Comparison of ENCODE assay signal across 32 mouse cellular contexts in the genomic region with DNA sequence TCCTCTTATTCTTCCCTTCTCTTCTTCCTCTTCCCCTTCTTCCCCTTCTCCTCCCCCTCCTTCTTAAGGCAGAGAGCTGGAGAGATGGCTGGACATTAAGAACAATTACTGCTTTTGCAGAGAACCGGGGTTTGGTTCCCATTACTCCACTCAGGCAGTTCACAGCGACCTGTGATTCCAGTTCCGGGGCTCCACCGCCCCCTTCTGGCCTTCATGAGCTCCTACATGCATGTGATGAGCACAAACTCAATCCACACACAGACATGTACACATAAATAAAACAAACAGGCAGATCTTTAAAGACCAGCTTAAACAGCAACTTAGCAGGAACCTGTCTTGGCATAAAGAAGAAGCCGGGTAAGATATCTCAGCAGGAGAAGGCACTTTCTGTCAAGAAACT. TPM values are rescaled to one million over a fixed set of nuclear protein-coding genes. Genes with fewer than 3 reads are reported as not detected.
DNase-seq lines count a peak whose midpoint lies in the region; ATAC-seq and TF ChIP-seq lines count a peak whose summit lies in the region.
"Had no signal": no experiment of that assay in that cellular context is flagged by ENCODE, and none has a peak within 500 bp of the region (broad histone marks: within the 10 kb centered on the region; RNA-seq: fewer than 3 reads in every experiment).

No protein-coding gene starts in this region.

- H3K36me3 ChIP-seq in midbrain, embryonic 11.5 days (ENCODE audit: control insufficient read depth, insufficient read depth, low read length) = no peaks in the 10 kb centered on the region
- no peaks in the 10 kb centered on the region for H3K36me3 ChIP-seq in midbrain, embryonic 13.5 days
- H3K36me3 ChIP-seq in ES-Bruce4 (ENCODE audit: control insufficient read depth, insufficient read depth, low read length, poor library complexity, severe bottlenecking) = no peaks in the 10 kb centered on the region
- H3K36me3 ChIP-seq: embryonic facial prominence, embryonic 10.5 days; embryonic facial prominence, embryonic 15.5 days; hindbrain, embryonic 12.5 days had no signal

- intact Hi-C loops in left cerebral cortex, adult 2 months (cut with DNase I) = loop anchor here (10.0 kb wide), 1 partner anchor 401 kb away; no protein-coding TSS in a partner anchor

- H3K27me3 ChIP-seq in midbrain, embryonic 11.5 days (ENCODE audit: control insufficient read depth, insufficient read depth, low read length) = peaks cover 16% of the 10 kb centered on the region
- peaks cover 29% of the 10 kb centered on the region for H3K27me3 ChIP-seq in midbrain, embryonic 13.5 days
- H3K27me3 ChIP-seq in ES-Bruce4 (ENCODE audit: control insufficient read depth, insufficient read depth, low read length, poor library complexity, severe bottlenecking) = no peaks in the 10 kb centered on the region; the same call in 1 of the 2 replicates

- no peak for TF ChIP-seq POLR2A in ES-Bruce4 (IDR thresholded peaks at IDR 0.05; ENCODE audit: insufficient read depth, low read length)

- ATAC-seq in midbrain, embryonic 11.5 days (ENCODE audit: low FRiP score) = no peak
- no peak for ATAC-seq in midbrain, embryonic 13.5 days
- ATAC-seq: forebrain, embryonic 14.5 days; hindbrain, postnatal 0 days; intestine, embryonic 16.5 days; lung, postnatal 0 days; midbrain, embryonic 16.5 days had no signal

- no peak overlapping the region for H3K27ac ChIP-seq in midbrain, embryonic 11.5 days (ENCODE audit: low read depth, low read length)
- no peak overlapping the region for H3K27ac ChIP-seq in midbrain, embryonic 13.5 days
- no peak overlapping the region for H3K27ac ChIP-seq in ES-Bruce4 (ENCODE audit: insufficient read depth, low read length)
- no peak overlapping the region for H3K27ac ChIP-seq in left cerebral cortex, adult 2 months
- H3K27ac ChIP-seq: embryonic facial prominence, embryonic 10.5 days; embryonic facial prominence, embryonic 15.5 days; hindbrain, embryonic 12.5 days; hindbrain, postnatal 0 days; kidney, postnatal 0 days; macrophage had no signal

- no peak for TF ChIP-seq EP300 in ES-Bruce4 (IDR thresholded peaks at IDR 0.05; ENCODE audit: insufficient read depth, low read depth, low read length)

- peak; percentile 47 for TF ChIP-seq CTCF in ES-Bruce4 (IDR thresholded peaks at IDR 0.05; ENCODE audit: low read depth, low read length)
- TF ChIP-seq CTCF in left cerebral cortex, adult 2 months (IDR thresholded peaks at IDR 0.05) = no peak; the same call in none of the 2 replicates

- H3K4me3 ChIP-seq in midbrain, embryonic 11.5 days (ENCODE audit: low read depth, low read length) = no peak overlapping the region
- no peak overlapping the region for H3K4me3 ChIP-seq in midbrain, embryonic 13.5 days (replicated peaks)
- H3K4me3 ChIP-seq in ES-Bruce4 (ENCODE audit: low read depth, low read length) = no peak overlapping the region
- no peak overlapping the region for H3K4me3 ChIP-seq in left cerebral cortex, adult 2 months
- H3K4me3 ChIP-seq: embryonic facial prominence, embryonic 10.5 days; embryonic facial prominence, embryonic 15.5 days; hindbrain, embryonic 12.5 days had no signal

- DNase-seq in midbrain, embryonic 11.5 days (ENCODE audit: low spot score, missing footprints) = peak; percentile 70
- peak; percentile 88 for DNase-seq in R1 (ENCODE audit: low read depth, low spot score)
- no peak for DNase-seq in adrenal gland, adult 2 months
- no peak for DNase-seq in left cerebral cortex, adult 2 months (ENCODE audit: extremely low spot score in 1 of 2, low spot score in 2 of 2)
- DNase-seq in yolk sac, embryonic 10.5 days (ENCODE audit: low spot score) = no peak
- DNase-seq: adrenal gland, postnatal 36 days; cerebellum, adult 18-20 months; cerebellum, postnatal 14 days; gastrocnemius, postnatal 36 days; heart, adult 18-20 months; heart, postnatal 36 days; kidney, adult 8-10 months; kidney, postnatal 4 days; layer of hippocampus, adult 9-11 months; lung, adult 18-20 months; right cerebral cortex, postnatal 4 days had no signal

- H3K4me2 ChIP-seq in midbrain, embryonic 11.5 days = no peak overlapping the region
- H3K4me2 ChIP-seq in midbrain, embryonic 13.5 days (replicated peaks) = no peak overlapping the region
- H3K4me2 ChIP-seq: embryonic facial prominence, embryonic 15.5 days; heart, embryonic 11.5 days; hindbrain, embryonic 12.5 days had no signal

- no peak overlapping the region for H3K9ac ChIP-seq in midbrain, embryonic 11.5 days (ENCODE audit: low read length)
- H3K9ac ChIP-seq in midbrain, embryonic 13.5 days (replicated peaks) = no peak overlapping the region
- H3K9ac ChIP-seq in ES-Bruce4 (ENCODE audit: low read depth, poor library complexity, severe bottlenecking) = no peak overlapping the region
- H3K9ac ChIP-seq: embryonic facial prominence, embryonic 15.5 days; hindbrain, embryonic 12.5 days had no signal

- H3K9me3 ChIP-seq in midbrain, embryonic 11.5 days (ENCODE audit: control insufficient read depth, low read length) = peaks cover 3% of the 10 kb centered on the region; the same call in 1 of the 2 replicates
- H3K9me3 ChIP-seq in midbrain, embryonic 13.5 days = 0 out of 2 replicates have a peak, but pooled peaks cover 4% of the 10 kb centered on the region
- H3K9me3 ChIP-seq in ES-Bruce4 (replicated peaks; ENCODE audit: control insufficient read depth, insufficient read depth, low read length, poor library complexity, severe bottlenecking) = peaks cover 3% of the 10 kb centered on the region; the same call in 1 of the 2 replicates
- H3K9me3 ChIP-seq: embryonic facial prominence, embryonic 15.5 days had no signal

- H3K4me1 ChIP-seq in midbrain, embryonic 11.5 days (ENCODE audit: control insufficient read depth, insufficient read depth, low read length) = no peaks in the 10 kb centered on the region; the same call in 1 of the 2 replicates
- peaks cover 11% of the 10 kb centered on the region; the same call in 1 of the 2 replicates for H3K4me1 ChIP-seq in midbrain, embryonic 13.5 days (replicated peaks)
- H3K4me1 ChIP-seq in ES-Bruce4 (ENCODE audit: control insufficient read depth, insufficient read depth, low read length) = no peaks in the 10 kb centered on the region

- 68% methylated on average over 5 of the region's 5 CpGs for WGBS in midbrain, embryonic 11.5 days
- 60% methylated on average over 5 of the region's 5 CpGs for WGBS in midbrain, embryonic 13.5 days

RNA-seq across cellular contexts. Expression of a gene that starts 9.5 kb away (rescaled TPM):
- 4.7 and 5.8 TPM in 2 replicates for polyA plus RNA-seq in midbrain, embryonic 11.5 days (2014; fragmentation: Nextera tagmentation; extraction: Ambion mirVana)
- polyA plus RNA-seq in midbrain, embryonic 13.5 days (2015; fragmentation: Nextera tagmentation; extraction: Ambion mirVana) = 10.5 and 14.6 TPM in 2 replicates
- not detected in 2 replicates for polyA plus RNA-seq in ES-Bruce4 (2011; ENCODE audit: insufficient read depth, insufficient read length, low read depth, missing spikeins)
- under 1 TPM; 0.26 to 0.28 TPM for total RNA-seq in adrenal gland, adult 2 months (2021)
- polyA plus RNA-seq in adrenal gland, adult 2 months (2012; rRNA removed) = 0.54 and 0.80 TPM in 2 replicates
- total RNA-seq in left cerebral cortex, adult 2 months (2021) = 1 to 10 TPM; 5.7 to 6.9 TPM
- total RNA-seq: gastrocnemius, postnatal 36 days; heart, adult 18-20 months; heart, postnatal 36 days; hindbrain, postnatal 0 days; liver, adult 2 months; neutrophil, adult 5-6 weeks had no signal
- polyA plus RNA-seq: kidney, postnatal 0 days; liver, adult 2 months; lung, postnatal 0 days; macrophage; urinary bladder, adult 2 months had no signal

RNA-seq across cellular contexts. Expression of a gene that starts 28.2 kb away (rescaled TPM):
- polyA plus RNA-seq in midbrain, embryonic 11.5 days (2014; fragmentation: Nextera tagmentation; extraction: Ambion mirVana) = 13.6 and 17.3 TPM in 2 replicates
- 53.6 and 56.4 TPM in 2 replicates for polyA plus RNA-seq in midbrain, embryonic 13.5 days (2015; fragmentation: Nextera tagmentation; extraction: Ambion mirVana)
- not detected in 2 replicates for polyA plus RNA-seq in ES-Bruce4 (2011; ENCODE audit: insufficient read depth, insufficient read length, low read depth, missing spikeins)
- total RNA-seq in adrenal gland, adult 2 months (2021) = under 1 TPM; 0.14 to 0.31 TPM
- 0.26 and 1.2 TPM in 2 replicates for polyA plus RNA-seq in adrenal gland, adult 2 months (2012; rRNA removed)
- total RNA-seq in left cerebral cortex, adult 2 months (2021) = 10 to 100 TPM; 21.1 to 25.3 TPM
- total RNA-seq: gastrocnemius, postnatal 36 days; liver, adult 2 months had no signal
- polyA plus RNA-seq: hindbrain, postnatal 0 days; kidney, postnatal 0 days; liver, adult 2 months; lung, postnatal 0 days; macrophage had no signal

Comparison
In these comparisons a context has a peak if more than half of its experiments do, and no peak if none do; other contexts are left out.
1. DNase-seq: peak in midbrain, embryonic 11.5 days (single experiment) and R1 (single experiment); none in adrenal gland, adult 2 months (single experiment), left cerebral cortex, adult 2 months (0 of 2) and yolk sac, embryonic 10.5 days (single experiment).